Mouse (Mus musculus): ENCODE measurements at regions not wholly inside any gene's neighbourhood (a gene's known extent, or its start where the extent isn't known, plus 50 kb on each side); places are given as distances from the start of the nearest gene placed in this dataset.
A peak's percentile ranks its signal among the peaks of the same experiment; 100 is the strongest.

DNA sequence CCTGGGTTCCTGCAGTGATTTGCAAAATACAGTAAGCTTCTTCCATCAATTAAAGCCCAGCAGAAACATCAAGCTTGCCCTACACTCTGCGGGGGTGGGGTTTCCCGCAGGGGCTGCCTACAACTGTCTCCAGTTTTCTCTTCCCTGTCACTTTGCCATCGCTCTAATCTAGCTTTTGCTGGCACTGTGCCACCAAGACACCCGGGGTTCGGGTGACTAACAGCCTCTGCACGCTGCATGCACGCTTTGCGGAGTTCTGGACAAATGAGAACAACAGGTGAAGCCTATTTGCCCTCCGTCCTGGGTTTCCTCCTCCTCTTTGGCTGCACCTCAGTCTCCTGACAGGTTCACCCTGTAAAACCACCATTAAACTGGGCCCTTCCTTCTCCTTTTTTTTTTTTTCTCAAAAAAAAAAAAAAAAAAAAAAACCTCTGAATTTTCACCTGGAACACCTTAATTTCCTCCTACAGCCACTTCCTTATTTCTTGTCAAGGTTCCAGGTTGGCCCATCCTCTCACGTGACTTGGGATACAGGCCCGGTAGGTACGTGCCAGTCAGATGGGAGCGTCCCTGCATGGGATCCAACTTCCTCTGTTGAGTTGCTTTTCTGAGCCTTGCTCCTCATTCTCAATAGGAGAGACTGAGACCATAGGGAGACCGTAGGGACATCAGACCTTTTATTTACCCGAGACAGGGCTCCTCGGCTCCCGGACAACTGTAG lies 262.7 kb downstream of the Gadd45g start:
- DNase-seq (ENCODE audit: low spot score) (no peak), ATAC-seq (replicated peaks; ENCODE audit: low FRiP score, low read depth) (no peak)
- Histone ChIP-seq H3K27ac (no peak overlapping the region), H3K9me3 (replicated peaks; ENCODE audit: low read length) (no peaks in the 10 kb centered on the region), H3K9ac (ENCODE audit: low read depth, low read length) (no peak overlapping the region), H3K4me2 (ENCODE audit: low read length) (no peak overlapping the region), H3K4me1 (replicated peaks; ENCODE audit: insufficient read depth, low read length) (no peaks in the 10 kb centered on the region), H3K27me3 (ENCODE audit: insufficient read depth, low read length) (no peaks in the 10 kb centered on the region), H3K36me3 (ENCODE audit: insufficient read depth, low read length) (no peaks in the 10 kb centered on the region), H3K4me3 (replicated peaks; ENCODE audit: low read depth, low read length) (no peak overlapping the region)
- WGBS: 63% methylated on average over 17 of the region's 17 CpGs
- TF ChIP-seq CTCF (IDR thresholded peaks at IDR 0.05; ENCODE audit: low read depth): no peak

GRCm38 (mm10) chr13:52110750-52111149 lies 264.3 kb downstream of the Gadd45g start:
- peak; percentile 74 for DNase-seq (ENCODE audit: low spot score)
- Histone ChIP-seq H3K4me1 (replicated peaks; ENCODE audit: insufficient read depth, low read length) (0 out of 2 replicates have a peak, but pooled peaks cover 2% of the 10 kb centered on the region), H3K4me2 (ENCODE audit: low read length) (no peak overlapping the region), H3K36me3 (ENCODE audit: insufficient read depth, low read length) (no peaks in the 10 kb centered on the region), H3K4me3 (replicated peaks; ENCODE audit: low read depth, low read length) (no peak overlapping the region), H3K27ac (no peak overlapping the region), H3K9ac (ENCODE audit: low read depth, low read length) (no peak overlapping the region), H3K9me3 (replicated peaks; ENCODE audit: low read length) (no peaks in the 10 kb centered on the region), H3K27me3 (ENCODE audit: insufficient read depth, low read length) (no peaks in the 10 kb centered on the region)
- ATAC-seq (replicated peaks; ENCODE audit: low FRiP score, low read depth): no peak
- TF ChIP-seq CTCF (IDR thresholded peaks at IDR 0.05; ENCODE audit: low read depth): no peak
- 59% methylated on average over 9 of the region's 9 CpGs for WGBS

GRCm38 (mm10) chr13:52113549-52113948 lies 267.1 kb downstream of the Gadd45g start:
- H3K4me2 ChIP-seq (ENCODE audit: low read length): no peak overlapping the region
- no peak for TF ChIP-seq CTCF (IDR thresholded peaks at IDR 0.05; ENCODE audit: low read depth)
- WGBS: 35% methylated on average over 8 of the region's 8 CpGs

GRCm38 (mm10) chr13:52114431-52114830 lies 268.0 kb downstream of the Gadd45g start:
- Histone ChIP-seq H3K4me3 (replicated peaks; ENCODE audit: low read depth, low read length) (no peak overlapping the region), H3K9ac (ENCODE audit: low read depth, low read length) (no peak overlapping the region), H3K36me3 (ENCODE audit: insufficient read depth, low read length) (no peaks in the 10 kb centered on the region), H3K9me3 (replicated peaks; ENCODE audit: low read length) (no peaks in the 10 kb centered on the region), H3K27me3 (ENCODE audit: insufficient read depth, low read length) (no peaks in the 10 kb centered on the region), H3K27ac (no peak overlapping the region), H3K4me1 (replicated peaks; ENCODE audit: insufficient read depth, low read length) (0 out of 2 replicates have a peak, but pooled peaks cover 2% of the 10 kb centered on the region), H3K4me2 (ENCODE audit: low read length) (no peak overlapping the region)
- ATAC-seq (replicated peaks; ENCODE audit: low FRiP score, low read depth) (no peak), DNase-seq (ENCODE audit: low spot score) (no peak)
- 88% methylated on average over 7 of the region's 7 CpGs for WGBS
- TF ChIP-seq CTCF (IDR thresholded peaks at IDR 0.05; ENCODE audit: low read depth): no peak

More at GRCm38 (mm10) chr13:52113549-52113948, 267.1 kb downstream of the Gadd45g start:
- no peak for ATAC-seq (replicated peaks; ENCODE audit: low FRiP score, low read depth)
- no peaks in the 10 kb centered on the region for H3K36me3 ChIP-seq (ENCODE audit: insufficient read depth, low read length)
- no peak for DNase-seq (ENCODE audit: low spot score)
- no peak overlapping the region for H3K27ac ChIP-seq
- H3K4me1 ChIP-seq (replicated peaks; ENCODE audit: insufficient read depth, low read length): 0 out of 2 replicates have a peak, but pooled peaks cover 2% of the 10 kb centered on the region
- no peak overlapping the region for H3K4me3 ChIP-seq (replicated peaks; ENCODE audit: low read depth, low read length)
- no peak overlapping the region for H3K9ac ChIP-seq (ENCODE audit: low read depth, low read length)
- H3K27me3 ChIP-seq (ENCODE audit: insufficient read depth, low read length): no peaks in the 10 kb centered on the region
- no peaks in the 10 kb centered on the region for H3K9me3 ChIP-seq (replicated peaks; ENCODE audit: low read length)

DNA sequence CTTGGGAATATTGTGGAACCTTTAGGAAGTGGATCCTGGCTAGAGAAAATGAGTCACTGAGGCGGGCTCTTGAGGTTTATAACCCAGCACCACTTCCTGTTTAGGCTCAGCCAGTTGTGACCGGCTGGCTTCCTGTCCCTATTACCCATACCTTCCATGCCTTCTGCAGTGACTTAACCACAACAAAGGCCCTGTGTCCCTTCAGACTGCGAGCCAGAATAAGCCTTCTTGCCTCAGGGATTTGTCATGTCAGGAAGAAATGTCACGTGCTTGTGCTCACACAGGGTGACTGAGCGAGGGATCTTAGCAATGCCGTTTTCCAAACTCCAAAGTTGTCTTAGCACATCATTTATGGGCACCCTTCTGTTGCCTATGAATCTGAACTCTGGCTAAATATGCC lies 268.5 kb downstream of the Gadd45g start:
- no peak overlapping the region for H3K4me3 ChIP-seq (replicated peaks; ENCODE audit: low read depth, low read length)
- no peaks in the 10 kb centered on the region for H3K36me3 ChIP-seq (ENCODE audit: insufficient read depth, low read length)
- H3K9ac ChIP-seq (ENCODE audit: low read depth, low read length): no peak overlapping the region
- 75% methylated on average over 6 of the region's 6 CpGs for WGBS
- H3K9me3 ChIP-seq (replicated peaks; ENCODE audit: low read length): no peaks in the 10 kb centered on the region
- no peaks in the 10 kb centered on the region for H3K27me3 ChIP-seq (ENCODE audit: insufficient read depth, low read length)
- ATAC-seq (replicated peaks; ENCODE audit: low FRiP score, low read depth) (no peak), DNase-seq (ENCODE audit: low spot score) (no peak)
- H3K4me1 ChIP-seq (replicated peaks; ENCODE audit: insufficient read depth, low read length): 0 out of 2 replicates have a peak, but pooled peaks cover 2% of the 10 kb centered on the region
- no peak overlapping the region for H3K27ac ChIP-seq
- H3K4me2 ChIP-seq (ENCODE audit: low read length): no peak overlapping the region
- no peak for TF ChIP-seq CTCF (IDR thresholded peaks at IDR 0.05; ENCODE audit: low read depth)

DNA sequence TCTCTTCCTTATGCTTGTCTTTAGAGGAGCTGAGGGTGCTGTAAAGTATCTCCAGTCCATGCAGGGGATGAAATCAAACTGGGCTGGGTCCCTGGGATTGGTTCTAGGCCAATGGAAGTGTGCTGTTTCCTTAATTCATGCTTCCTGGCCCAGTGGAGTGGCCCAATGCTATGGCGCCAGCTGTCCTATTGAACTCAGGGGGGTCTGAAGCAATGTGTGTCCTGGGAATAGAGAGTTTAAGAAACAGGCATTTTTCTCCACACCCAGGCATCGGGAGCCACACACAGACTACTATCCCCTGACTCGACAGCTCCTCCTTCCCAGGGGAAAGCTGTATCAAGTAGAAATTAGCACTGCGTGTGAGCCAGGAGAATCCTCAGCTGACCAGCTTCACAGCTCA lies 269.8 kb downstream of the Gadd45g start:
- Histone ChIP-seq H3K27ac (no peak overlapping the region), H3K9me3 (replicated peaks; ENCODE audit: low read length) (no peaks in the 10 kb centered on the region), H3K4me2 (ENCODE audit: low read length) (no peak overlapping the region), H3K27me3 (ENCODE audit: insufficient read depth, low read length) (no peaks in the 10 kb centered on the region), H3K36me3 (ENCODE audit: insufficient read depth, low read length) (no peaks in the 10 kb centered on the region), H3K4me3 (replicated peaks; ENCODE audit: low read depth, low read length) (no peak overlapping the region), H3K9ac (ENCODE audit: low read depth, low read length) (no peak overlapping the region), H3K4me1 (replicated peaks; ENCODE audit: insufficient read depth, low read length) (0 out of 2 replicates have a peak, but pooled peaks cover 2% of the 10 kb centered on the region)
- WGBS: 72% methylated on average over 4 of the region's 4 CpGs
- TF ChIP-seq CTCF (IDR thresholded peaks at IDR 0.05; ENCODE audit: low read depth): no peak
- ATAC-seq (replicated peaks; ENCODE audit: low FRiP score, low read depth): no peak
- no peak for DNase-seq (ENCODE audit: low spot score)
